Mouse (Mus musculus) liver, embryonic 14.5 days (tissue): ENCODE data around the gene Nanos3.
A peak's percentile ranks its signal among the peaks of the same experiment; 100 is the strongest.

Experiments used
- CTCF ChIP-seq: IDR thresholded peaks from 2 replicates; pipeline ENCODE4 v1.5.1; 2016; ENCODE audit warnings: antibody characterized with exemption, low read depth, control low read depth
- EP300 ChIP-seq: IDR thresholded peaks from 2 replicates; pipeline ENCODE4 v1.6.1; 2016; ENCODE audit warnings: antibody characterized with exemption, low read depth

GRCm38 (mm10) chr8:84186547-84186946 is 1.5 kb upstream of the Nanos3 start:
- TF ChIP-seq CTCF (peak; percentile 97), EP300 (no peak)
